Mouse (Mus musculus): ENCODE measurements around the gene Zkscan7. TPM values are rescaled to one million over a fixed set of nuclear protein-coding genes. Genes with fewer than 3 reads are reported as not detected.

Zkscan7 gene
- polyA plus RNA-seq, 1 experiment from 2014 or later, result 4.5 TPM

DNA sequence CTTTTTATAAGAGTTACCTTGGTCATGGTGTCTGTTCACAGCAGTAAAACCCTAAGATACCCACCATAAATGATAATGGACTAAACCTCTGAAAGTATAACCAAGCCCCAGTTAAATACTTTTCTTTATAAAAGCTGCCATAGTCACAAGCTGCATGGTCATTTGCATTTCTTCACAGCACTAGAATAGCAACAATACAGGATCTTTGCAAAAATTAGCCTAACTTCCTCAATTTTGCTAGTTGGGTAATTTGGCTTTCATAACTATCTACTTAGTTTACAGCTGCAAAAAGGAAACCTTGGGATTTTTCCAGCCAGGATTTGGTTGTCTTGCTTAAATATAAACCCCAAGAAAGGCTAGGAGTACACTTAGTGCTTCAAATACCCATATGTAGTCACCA, 24.7 kb upstream of the Zkscan7 start:
- ATAC-seq (ENCODE audit: low FRiP score), result no peak
- no peak overlapping the region for H3K9ac ChIP-seq
- no peaks in the 10 kb centered on the region for H3K27me3 ChIP-seq
- H3K4me3 ChIP-seq, result no peak overlapping the region
- peaks cover 17% of the 10 kb centered on the region for H3K4me1 ChIP-seq (replicated peaks)
- H3K9me3 ChIP-seq, result peaks cover 14% of the 10 kb centered on the region; the same call in 1 of the 2 replicates
- no peak overlapping the region for H3K4me2 ChIP-seq
- H3K36me3 ChIP-seq, result peaks cover 68% of the 10 kb centered on the region
- H3K27ac ChIP-seq, result no peak overlapping the region

DNA sequence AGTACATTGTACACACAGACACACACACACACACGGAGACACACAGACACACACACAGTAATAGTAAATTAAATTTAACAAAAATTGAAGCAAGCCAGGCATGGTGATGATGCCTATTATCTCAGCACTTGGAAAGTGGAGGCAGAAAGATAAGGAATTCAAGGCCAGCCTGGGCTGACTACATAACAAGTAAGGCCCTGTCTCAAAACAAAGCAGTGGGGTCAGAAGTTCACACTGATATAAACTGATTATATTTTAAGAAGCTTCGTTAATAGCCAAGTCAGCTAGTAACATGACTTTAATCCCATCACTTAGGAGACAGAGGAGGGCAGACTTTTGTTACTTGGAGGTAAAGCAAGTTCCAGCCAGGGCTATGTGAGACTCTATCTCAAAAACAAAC, 21.8 kb upstream of the Zkscan7 start:
- Histone ChIP-seq H3K9ac (no peak overlapping the region), H3K4me2 (peak overlapping the region; percentile 68), H3K27ac (no peak overlapping the region), H3K4me3 (no peak overlapping the region), H3K27me3 (no peaks in the 10 kb centered on the region), H3K36me3 (peaks cover 41% of the 10 kb centered on the region), H3K9me3 (peaks cover 20% of the 10 kb centered on the region; the same call in 1 of the 2 replicates), H3K4me1 (replicated peaks) (peaks cover 17% of the 10 kb centered on the region)
- WGBS, result 95% methylated on average over 2 of the region's 2 CpGs
- ATAC-seq (ENCODE audit: low FRiP score), result no peak

DNA sequence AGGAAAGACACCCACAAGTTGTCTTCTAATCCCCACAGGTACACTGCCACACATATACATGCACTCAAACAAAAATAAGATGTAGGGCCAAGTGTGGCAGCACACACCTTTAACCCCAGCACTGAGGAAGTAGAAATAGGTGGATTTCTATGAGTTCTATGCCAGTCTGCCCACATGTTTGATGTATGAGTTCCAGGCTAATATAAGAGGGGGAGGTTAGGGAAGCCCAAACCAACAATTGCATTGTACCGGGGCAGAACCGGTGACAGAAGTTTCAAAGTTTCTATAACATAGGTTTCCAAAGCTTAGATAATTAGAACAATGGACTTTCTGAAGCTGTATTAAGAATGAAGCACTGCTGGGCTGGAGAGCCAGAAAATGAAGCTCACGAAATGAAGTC, 20.6 kb upstream of the Zkscan7 start:
- peaks cover 30% of the 10 kb centered on the region for H3K36me3 ChIP-seq
- peak overlapping the region; percentile 67 for H3K4me3 ChIP-seq
- peak overlapping the region; percentile 88 for H3K9ac ChIP-seq
- peaks cover 20% of the 10 kb centered on the region; the same call in 1 of the 2 replicates for H3K9me3 ChIP-seq
- 68% methylated on average over 3 of the region's 3 CpGs for WGBS
- H3K27me3 ChIP-seq, result 0 out of 2 replicates have a peak, but pooled peaks cover 2% of the 10 kb centered on the region
- no peak for ATAC-seq (ENCODE audit: low FRiP score)
- peak overlapping the region; percentile 68 for H3K4me2 ChIP-seq
- no peak overlapping the region for H3K27ac ChIP-seq
- peaks cover 17% of the 10 kb centered on the region for H3K4me1 ChIP-seq (replicated peaks)

DNA sequence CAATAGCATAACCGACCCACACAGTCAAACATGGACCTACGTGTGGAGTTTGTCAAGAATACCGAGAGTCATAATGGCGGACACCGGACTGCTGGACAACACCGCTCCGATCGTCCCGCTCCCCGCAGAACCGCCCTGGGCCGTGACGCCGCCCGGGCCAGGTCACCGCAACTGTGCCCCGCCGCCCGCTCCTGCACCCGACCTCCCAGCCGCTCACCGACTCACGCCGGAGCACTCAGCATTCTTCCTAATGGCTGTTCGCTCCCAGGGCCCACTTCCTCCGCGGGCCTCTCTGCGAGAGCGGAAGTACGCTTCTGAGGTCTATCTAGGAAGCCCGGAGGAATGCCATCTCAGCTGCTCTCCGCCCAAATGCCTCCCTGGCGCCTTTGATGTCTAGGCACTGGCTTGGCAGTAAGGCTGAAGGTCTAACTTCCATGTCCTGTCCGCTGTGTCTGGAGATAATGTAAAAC, 19.8 kb upstream of the Zkscan7 start, which contains the start of gene Zfp445:
Gene Zfp445 (minus strand): TSS at position 310 of the 470 bp plus-strand sequence.
- ATAC-seq (ENCODE audit: low FRiP score), result peak; percentile 93

DNA sequence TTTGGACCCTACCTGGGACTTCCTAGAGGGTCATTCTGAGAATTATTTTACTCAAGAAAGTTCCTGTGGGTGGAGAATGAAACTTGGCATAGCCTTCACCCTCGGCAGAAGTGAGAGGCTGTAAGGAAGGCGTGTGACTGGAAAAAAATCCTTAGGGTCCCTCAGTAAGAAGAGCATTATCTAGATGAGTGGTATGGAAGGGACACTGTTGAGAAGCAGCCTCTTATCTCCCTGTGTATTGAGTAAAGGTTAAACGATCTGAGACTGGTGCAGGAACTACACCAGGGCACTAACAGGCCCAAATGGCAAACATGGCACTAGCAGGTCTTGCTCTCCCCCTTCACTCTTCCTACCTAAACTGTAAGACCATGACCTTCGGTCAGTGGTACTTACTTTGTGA, 19.3 kb upstream of the Zkscan7 start:
- Histone ChIP-seq H3K27ac (no peak overlapping the region), H3K9me3 (peaks cover 8% of the 10 kb centered on the region; the same call in 1 of the 2 replicates), H3K4me1 (replicated peaks) (peaks cover 17% of the 10 kb centered on the region), H3K36me3 (peaks cover 16% of the 10 kb centered on the region), H3K27me3 (peaks cover 8% of the 10 kb centered on the region; the same call in 1 of the 2 replicates), H3K9ac (peak overlapping the region; percentile 88; the same call in 1 of the 2 replicates), H3K4me3 (peak overlapping the region; percentile 67), H3K4me2 (peak overlapping the region; percentile 68)
- WGBS, result 90% methylated on average over 4 of the region's 4 CpGs
- ATAC-seq (ENCODE audit: low FRiP score), result peak; percentile 55

More for the DNA sequence above, 19.8 kb upstream of the Zkscan7 start, which contains the start of gene Zfp445:
- Histone ChIP-seq H3K4me1 (replicated peaks) (peaks cover 17% of the 10 kb centered on the region), H3K9ac (peak within 1 kb of the TSS; percentile 88), H3K27me3 (peaks cover 8% of the 10 kb centered on the region; the same call in 1 of the 2 replicates), H3K4me3 (peak within 1 kb of the TSS; percentile 67), H3K9me3 (peaks cover 13% of the 10 kb centered on the region; the same call in 1 of the 2 replicates), H3K4me2 (peak within 1 kb of the TSS; percentile 68), H3K27ac (peak within 1 kb of the TSS; percentile 81), H3K36me3 (peaks cover 21% of the 10 kb centered on the region)
- WGBS, result 2% methylated on average over 34 of the region's 34 CpGs

DNA sequence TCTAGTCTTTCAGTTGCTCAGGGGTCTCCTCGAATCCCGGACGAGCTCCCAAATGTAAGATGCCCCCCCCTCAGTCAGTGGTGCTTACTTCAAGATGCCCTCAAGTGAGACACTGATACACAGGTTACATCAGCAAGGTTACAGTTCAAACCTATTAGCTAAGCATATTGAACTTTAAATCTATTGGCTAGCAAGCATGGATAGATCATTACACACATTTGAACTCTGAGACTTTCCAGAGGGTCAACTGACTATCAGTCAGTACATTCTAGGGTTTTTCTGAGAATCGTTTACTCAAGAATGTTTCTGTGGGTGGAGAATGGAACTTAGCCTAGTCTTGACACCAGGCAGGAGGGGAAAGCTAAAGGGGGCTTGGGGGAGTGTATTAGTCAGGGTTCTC, 12.9 kb upstream of the Zkscan7 start:
- ATAC-seq (ENCODE audit: low FRiP score), result no peak
- 92% methylated on average over 4 of the region's 4 CpGs for WGBS
- no peaks in the 10 kb centered on the region for H3K9me3 ChIP-seq
- H3K4me2 ChIP-seq, result no peak overlapping the region
- peaks cover 13% of the 10 kb centered on the region; the same call in 1 of the 2 replicates for H3K27me3 ChIP-seq
- no peaks in the 10 kb centered on the region for H3K36me3 ChIP-seq
- H3K4me3 ChIP-seq, result no peak overlapping the region
- H3K4me1 ChIP-seq (replicated peaks), result no peaks in the 10 kb centered on the region
- no peak overlapping the region for H3K9ac ChIP-seq
- no peak overlapping the region for H3K27ac ChIP-seq

DNA sequence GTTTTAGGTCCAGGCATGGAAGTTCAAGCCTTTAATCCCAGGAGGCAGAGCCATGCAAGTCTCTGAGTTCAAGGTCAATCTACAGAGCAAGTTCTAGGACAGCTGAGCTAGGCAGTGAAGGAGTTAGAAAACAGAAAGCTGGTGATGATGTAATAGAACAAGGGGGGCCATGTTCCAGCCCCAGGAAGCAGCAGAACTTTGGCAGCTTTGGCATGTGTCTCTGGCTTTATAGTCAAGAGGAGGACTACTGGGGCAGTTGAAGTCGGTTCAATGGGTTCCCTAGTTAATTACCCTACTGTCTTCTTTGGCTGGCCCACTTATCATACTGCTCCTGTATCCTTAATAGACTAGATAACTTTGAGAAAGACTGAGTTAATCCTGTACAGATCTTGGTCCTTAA, 10.8 kb upstream of the Zkscan7 start:
- no peak overlapping the region for H3K27ac ChIP-seq
- H3K4me2 ChIP-seq, result no peak overlapping the region
- H3K27me3 ChIP-seq, result peaks cover 13% of the 10 kb centered on the region; the same call in 1 of the 2 replicates
- no peak overlapping the region for H3K9ac ChIP-seq
- no peak overlapping the region for H3K4me3 ChIP-seq
- no peaks in the 10 kb centered on the region for H3K36me3 ChIP-seq
- no peak for ATAC-seq (ENCODE audit: low FRiP score)
- 72% methylated on average over 1 of the region's 1 CpGs for WGBS
- H3K9me3 ChIP-seq, result no peaks in the 10 kb centered on the region
- no peaks in the 10 kb centered on the region for H3K4me1 ChIP-seq (replicated peaks)

DNA sequence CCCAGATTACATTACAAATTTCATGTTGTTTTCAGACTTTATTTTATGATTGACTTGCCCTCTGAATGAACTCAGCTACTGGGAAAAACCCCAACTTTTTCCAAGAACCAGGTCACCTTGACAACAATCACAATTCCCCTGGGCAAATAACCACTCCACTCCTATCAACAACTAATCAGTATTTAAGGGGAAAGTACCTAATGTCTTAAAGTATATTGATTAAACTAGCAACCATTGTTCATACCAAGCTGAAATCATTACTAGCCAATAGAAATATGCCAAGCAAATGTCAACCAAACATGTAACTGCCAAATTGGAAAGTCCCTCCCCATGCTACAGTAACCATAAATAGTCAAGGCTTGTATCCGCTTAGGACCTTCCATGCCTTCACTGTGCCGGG, 10.3 kb upstream of the Zkscan7 start:
- Histone ChIP-seq H3K9me3 (no peaks in the 10 kb centered on the region), H3K27ac (no peak overlapping the region), H3K9ac (no peak overlapping the region)

DNA sequence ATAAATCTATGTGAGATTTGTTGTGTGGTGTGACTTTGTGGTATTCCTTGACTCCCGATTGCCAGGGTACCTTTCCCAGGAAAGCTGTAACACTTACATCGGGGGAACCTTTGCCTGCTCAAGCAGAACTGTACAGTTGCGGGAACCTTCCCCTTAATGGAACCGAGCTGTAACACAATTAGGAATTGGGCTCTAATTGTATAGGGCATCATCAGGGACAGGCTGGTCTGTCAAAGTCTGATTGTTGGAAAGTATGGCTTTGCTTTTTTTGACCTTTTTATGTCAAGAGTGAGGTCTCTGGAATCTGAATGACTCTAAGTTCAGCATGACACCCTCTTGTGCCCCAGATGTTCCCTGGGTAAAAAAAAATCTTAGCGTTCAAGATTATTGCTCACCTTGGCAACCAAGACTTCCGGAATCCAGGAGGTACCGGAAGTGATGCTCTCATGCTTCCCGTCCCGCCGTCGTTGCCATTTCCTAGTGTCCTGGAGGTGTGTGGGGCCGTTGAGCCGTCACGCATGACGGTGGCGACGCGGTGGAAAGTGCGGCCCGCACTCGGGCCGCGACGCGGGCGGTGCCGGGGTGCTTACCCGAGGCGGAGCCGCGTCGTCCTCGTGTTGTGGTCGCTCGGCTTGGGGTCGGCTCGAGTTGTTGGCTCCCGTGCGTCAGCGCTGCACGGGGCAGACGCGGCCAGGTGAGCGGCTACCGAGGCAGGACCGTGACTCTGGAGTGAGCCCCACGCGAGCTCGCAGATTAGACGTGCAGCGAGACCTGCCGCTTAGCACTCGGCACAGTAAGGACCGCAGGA, 1.1 kb downstream of the Zkscan7 start:
- H3K36me3 ChIP-seq, result peaks cover 27% of the 10 kb centered on the region
- H3K27ac ChIP-seq, result peak overlapping the region; percentile 69
- H3K4me1 ChIP-seq (replicated peaks), result peaks cover 12% of the 10 kb centered on the region
- H3K9ac ChIP-seq, result peak overlapping the region; percentile 85
- WGBS, result 7% methylated on average over 54 of the region's 54 CpGs
- H3K4me2 ChIP-seq, result peak overlapping the region; percentile 82
- no peaks in the 10 kb centered on the region for H3K9me3 ChIP-seq
- ATAC-seq (ENCODE audit: low FRiP score), result peak; percentile 95
- peaks cover 8% of the 10 kb centered on the region; the same call in 1 of the 2 replicates for H3K27me3 ChIP-seq
- H3K4me3 ChIP-seq, result peak overlapping the region; percentile 73

More for the DNA sequence above, 10.3 kb upstream of the Zkscan7 start:
- Histone ChIP-seq H3K27me3 (peaks cover 10% of the 10 kb centered on the region; the same call in 1 of the 2 replicates), H3K4me1 (replicated peaks) (no peaks in the 10 kb centered on the region), H3K4me3 (no peak overlapping the region), H3K4me2 (no peak overlapping the region), H3K36me3 (no peaks in the 10 kb centered on the region)
- no peak for ATAC-seq (ENCODE audit: low FRiP score)
- WGBS, result 91% methylated on average over 2 of the region's 2 CpGs

DNA sequence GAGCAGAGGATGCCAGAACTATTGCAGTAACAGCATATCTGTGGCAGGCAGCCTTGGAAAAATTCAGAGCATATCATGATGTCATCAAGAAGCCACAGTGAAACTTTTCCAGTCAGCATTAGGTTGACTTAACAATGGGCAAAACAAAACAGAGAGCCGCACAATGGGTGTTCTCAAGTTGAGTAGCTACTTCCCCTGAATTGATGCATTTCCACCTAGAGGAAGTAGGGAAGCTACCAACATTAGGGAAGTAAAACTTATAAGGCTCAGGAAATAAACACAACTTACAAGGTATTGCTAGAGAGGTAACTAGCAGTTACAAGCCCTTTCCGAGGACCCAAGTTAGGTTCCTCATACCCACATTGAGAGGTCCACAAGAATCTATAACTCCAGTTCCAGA, 15.6 kb downstream of the Zkscan7 start:
- Histone ChIP-seq H3K4me1 (replicated peaks) (peaks cover 16% of the 10 kb centered on the region), H3K9me3 (peaks cover 1% of the 10 kb centered on the region; the same call in 1 of the 2 replicates), H3K4me3 (no peak overlapping the region), H3K27me3 (no peaks in the 10 kb centered on the region), H3K9ac (no peak overlapping the region), H3K4me2 (no peak overlapping the region), H3K36me3 (peaks cover 19% of the 10 kb centered on the region), H3K27ac (no peak overlapping the region)
- no peak for ATAC-seq (ENCODE audit: low FRiP score)
- 92% methylated on average over 2 of the region's 2 CpGs for WGBS

DNA sequence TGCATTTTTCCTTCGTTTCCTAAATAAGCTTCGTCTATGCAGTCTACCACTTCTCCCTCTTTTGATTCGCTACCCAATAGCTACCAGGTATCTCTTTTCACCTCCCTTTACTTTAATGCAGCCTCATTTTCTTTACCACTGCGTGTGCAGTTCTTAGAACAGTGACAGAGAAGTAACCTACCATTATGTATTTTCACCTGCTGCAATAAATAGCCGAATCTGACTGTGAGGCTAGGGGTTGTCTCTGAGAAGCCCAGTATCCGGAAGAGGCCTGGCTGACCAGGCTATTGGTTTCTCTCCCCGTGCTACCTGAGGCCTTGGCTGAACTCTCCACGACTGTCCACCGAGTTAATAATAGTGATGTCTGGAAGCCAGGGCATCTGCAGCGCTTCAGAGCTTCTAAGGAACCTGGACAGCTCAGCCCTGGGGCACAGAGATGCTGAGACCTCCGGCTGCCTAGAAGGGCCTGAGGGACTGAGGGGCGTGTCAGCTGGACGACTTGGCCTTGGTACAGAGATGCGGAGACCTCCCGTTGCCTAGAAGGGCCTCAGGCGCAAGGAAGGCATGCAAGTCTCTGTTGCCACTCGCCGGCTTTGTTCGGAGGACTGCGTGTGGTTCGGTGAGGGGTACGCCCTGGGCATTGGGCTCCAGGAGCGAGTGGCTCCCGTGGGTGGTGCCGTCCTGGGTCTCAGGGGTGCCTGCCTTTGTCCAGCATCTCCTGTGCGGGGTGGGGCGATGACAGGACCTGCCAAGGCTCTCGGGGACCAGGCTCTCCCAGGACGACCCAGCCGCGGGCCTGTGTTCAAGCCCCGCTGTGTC, 17.4 kb downstream of the Zkscan7 start:
- whole genome bisulfite sequencing, result 15% methylated on average over 32 of the region's 32 CpGs
- peaks cover 3% of the 10 kb centered on the region for H3K9me3 ChIP-seq
- peak overlapping the region; percentile 81 for H3K27ac ChIP-seq
- H3K4me1 ChIP-seq (replicated peaks), result peaks cover 16% of the 10 kb centered on the region
- H3K36me3 ChIP-seq, result peaks cover 22% of the 10 kb centered on the region
- peak; percentile 99 for ATAC-seq (ENCODE audit: low FRiP score)
- no peaks in the 10 kb centered on the region for H3K27me3 ChIP-seq
- H3K9ac ChIP-seq, result peak overlapping the region; percentile 82
- peak overlapping the region; percentile 71 for H3K4me2 ChIP-seq
- peak overlapping the region; percentile 54 for H3K4me3 ChIP-seq

DNA sequence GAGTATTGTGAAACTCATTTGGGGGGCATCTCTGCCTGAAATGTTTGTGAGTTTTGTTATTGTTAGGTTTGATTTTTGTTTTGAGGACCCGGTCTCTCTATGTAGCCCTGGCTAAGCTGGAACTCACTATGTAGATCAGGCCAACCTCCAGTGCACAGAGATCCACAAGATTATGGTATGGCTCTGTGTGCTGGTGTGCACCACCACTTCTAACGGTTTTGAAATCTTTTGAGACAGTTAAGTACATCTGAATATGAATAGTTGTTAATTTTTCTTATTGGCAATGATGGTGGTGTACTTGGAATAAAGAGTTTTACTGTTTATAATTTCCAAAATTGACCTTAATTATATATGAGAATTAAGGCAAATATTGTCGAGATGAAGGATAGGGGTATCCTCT, 37.0 kb downstream of the Zkscan7 start:
- peaks cover 15% of the 10 kb centered on the region for H3K27me3 ChIP-seq
- H3K36me3 ChIP-seq, result peaks cover 27% of the 10 kb centered on the region
- H3K9me3 ChIP-seq, result no peaks in the 10 kb centered on the region
- peaks cover 5% of the 10 kb centered on the region for H3K4me1 ChIP-seq (replicated peaks)
- peak overlapping the region; percentile 97 for H3K9ac ChIP-seq
- 0 out of 2 replicates have a peak overlapping the region, but pooled peaks have one; percentile 90 for H3K27ac ChIP-seq
- H3K4me3 ChIP-seq, result peak overlapping the region; percentile 80
- 27% methylated on average over 3 of the region's 3 CpGs for WGBS
- peak overlapping the region; percentile 61 for H3K4me2 ChIP-seq
- peak; percentile 78 for ATAC-seq (ENCODE audit: low FRiP score)
